Mouse (Mus musculus) layer of hippocampus, adult 8-10 months (tissue): ENCODE results near the gene Grk2. TPM values are rescaled to one million over a fixed set of nuclear protein-coding genes. Genes with fewer than 3 reads are reported as not detected.

Source experiments
- DNase-seq, 2 experiments: peaks; one replicate each; pipeline ENCODE4 v3.0.0; 2022; ENCODE audit warnings: low spot score in 2 of 2
- total RNA-seq, 4 experiments: library from RNA; stranded (reverse); gene quantifications; 2 replicates each; pipeline ENCODE4 v1.2.4; 2022

The Grk2 gene
- total RNA-seq, 4 experiments from 2014 or later: 174 to 191 (median 186) TPM

DNA sequence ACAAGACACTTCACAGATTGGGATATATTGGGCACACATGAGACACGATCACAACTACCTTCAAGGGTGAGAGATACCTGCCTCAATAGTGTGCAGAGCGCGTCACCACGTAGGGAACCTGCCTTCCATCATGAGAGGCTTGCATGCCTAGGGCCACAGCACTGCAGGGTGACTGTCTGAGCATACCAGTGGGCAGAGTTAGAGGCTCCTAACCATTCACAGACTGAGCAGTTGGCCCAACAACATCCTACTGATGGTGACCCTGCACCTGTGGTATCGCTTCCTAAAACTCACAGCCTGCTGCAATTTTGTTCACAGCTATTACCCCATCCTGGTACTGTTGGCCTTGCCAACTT, 2.4 kb downstream of the Grk2 start:
- DNase-seq: no peak

- no peak for DNase-seq
These were observed 2.9 kb downstream of the Grk2 start for GRCm38 (mm10) chr19:4302936-4303639.

DNA sequence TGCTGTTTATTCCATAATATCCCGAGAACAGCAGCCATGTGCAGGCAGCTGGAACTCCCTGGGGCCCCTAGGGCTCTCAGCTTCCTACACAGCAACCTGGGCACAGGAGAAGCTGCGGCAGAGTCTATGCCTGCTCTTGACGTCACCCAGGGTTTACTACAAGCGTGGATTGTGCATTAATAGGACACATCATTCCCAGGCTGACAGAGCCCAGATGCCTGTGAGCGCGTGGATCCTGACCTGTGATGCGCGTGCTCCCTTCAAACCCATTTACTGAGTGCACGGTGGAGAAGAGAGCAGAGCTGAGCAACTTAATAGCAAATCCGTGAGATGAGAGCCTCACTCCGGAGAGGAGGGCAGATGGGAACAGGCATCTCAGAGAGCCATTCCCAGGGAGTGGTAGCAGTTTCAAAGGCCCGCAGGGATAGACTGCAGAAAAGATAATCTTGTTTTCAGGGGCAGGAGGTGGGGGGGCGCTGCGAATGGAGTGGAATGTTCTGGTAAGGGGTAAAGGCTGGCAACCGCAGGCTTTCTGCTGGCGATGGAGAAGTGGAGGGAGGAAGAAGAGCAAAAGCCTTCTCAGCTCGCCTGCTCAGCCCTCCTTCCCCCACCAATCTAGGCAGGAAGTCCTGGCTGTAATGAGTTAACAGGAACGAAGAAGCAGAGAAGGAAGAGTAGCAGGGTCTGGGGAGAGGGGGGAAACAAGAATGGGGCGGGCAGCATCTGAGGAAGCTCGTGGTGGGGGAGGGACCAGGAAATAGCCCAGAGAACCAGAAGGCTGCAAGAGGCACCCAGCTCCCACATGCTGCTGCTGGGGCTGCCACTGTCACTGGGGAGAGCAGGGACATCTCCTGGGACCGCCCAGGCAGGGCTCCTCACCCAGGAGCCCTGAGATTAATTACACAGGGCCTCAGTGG, 4.0 kb downstream of the Grk2 start:
- no peak for DNase-seq

DNA sequence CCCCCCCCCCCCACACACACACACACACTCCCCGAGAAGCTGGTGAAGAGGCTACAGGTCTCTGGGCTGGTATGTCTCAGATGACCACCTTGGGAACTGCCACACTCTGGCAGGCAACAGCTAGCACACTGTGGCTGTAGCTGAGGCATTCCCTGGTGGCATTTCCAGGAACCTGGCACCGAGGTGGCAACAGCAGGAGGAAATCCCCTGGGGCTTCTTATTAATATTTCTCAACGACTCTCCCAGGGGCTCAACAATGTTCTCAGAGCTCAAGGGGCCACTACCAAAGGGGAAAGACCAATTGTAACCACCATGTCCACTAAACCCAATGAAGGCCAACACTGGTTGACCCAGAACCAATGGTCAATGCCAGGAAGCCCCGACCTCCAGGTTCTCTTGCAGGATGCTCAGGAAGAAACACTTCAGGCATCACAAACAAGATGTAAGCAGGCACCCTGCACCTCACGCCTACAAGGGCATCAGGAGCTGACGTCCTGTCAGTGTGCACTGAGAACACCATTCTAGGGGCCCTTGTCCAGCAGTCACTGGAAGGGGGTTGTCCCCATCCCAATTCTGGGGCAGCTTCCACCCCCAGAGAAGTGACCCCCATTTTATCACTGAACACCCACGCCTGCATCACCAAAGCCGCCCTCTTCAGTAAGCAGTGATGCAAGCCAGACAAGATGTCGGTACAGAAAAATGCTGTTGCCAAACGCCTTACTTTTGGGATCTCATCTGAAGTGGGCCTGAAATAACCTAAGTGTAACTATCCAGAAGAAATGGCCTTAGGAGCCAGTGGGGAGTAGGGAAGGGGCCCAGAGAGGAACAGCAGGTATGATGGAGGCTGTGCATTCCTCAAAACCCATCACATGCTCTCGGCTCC, 4.9 kb downstream of the Grk2 start:
- DNase-seq: no peak

GRCm38 (mm10) chr19:4300271-4300704, 5.7 kb downstream of the Grk2 start:
- no peak for DNase-seq

- DNase-seq: no peak
These were observed 6.3 kb downstream of the Grk2 start for GRCm38 (mm10) chr19:4299574-4300270.

DNA sequence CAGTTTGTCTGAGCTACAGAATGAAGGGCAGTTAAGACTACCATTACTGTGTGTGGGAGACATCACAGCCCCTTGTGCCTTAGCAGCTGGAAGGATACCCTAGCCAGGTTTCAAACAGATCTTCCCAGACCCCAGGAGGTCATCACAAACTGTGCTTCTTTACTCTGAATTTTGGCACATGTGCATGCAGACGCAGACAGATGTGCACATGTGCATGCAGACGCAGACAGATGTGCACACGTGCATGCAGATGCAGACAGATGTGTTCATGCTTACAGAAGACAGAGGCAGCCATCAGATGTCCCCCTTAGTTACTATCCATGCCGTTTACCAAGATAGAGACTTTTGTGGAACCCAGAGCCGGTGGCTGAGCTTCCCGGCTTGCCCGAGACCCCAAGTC, 6.9 kb downstream of the Grk2 start:
- DNase-seq: no peak

- DNase-seq: no peak
These were observed 7.5 kb downstream of the Grk2 start for GRCm38 (mm10) chr19:4298322-4299121.

GRCm38 (mm10) chr19:4297851-4298250, 8.2 kb downstream of the Grk2 start:
- DNase-seq: no peak

- DNase-seq: no peak
These were observed 9.4 kb downstream of the Grk2 start for GRCm38 (mm10) chr19:4296611-4297010.

GRCm38 (mm10) chr19:4295391-4295790, 10.6 kb downstream of the Grk2 start:
- DNase-seq: no peak

GRCm38 (mm10) chr19:4294381-4295097, 11.5 kb downstream of the Grk2 start:
- DNase-seq: no peak

DNA sequence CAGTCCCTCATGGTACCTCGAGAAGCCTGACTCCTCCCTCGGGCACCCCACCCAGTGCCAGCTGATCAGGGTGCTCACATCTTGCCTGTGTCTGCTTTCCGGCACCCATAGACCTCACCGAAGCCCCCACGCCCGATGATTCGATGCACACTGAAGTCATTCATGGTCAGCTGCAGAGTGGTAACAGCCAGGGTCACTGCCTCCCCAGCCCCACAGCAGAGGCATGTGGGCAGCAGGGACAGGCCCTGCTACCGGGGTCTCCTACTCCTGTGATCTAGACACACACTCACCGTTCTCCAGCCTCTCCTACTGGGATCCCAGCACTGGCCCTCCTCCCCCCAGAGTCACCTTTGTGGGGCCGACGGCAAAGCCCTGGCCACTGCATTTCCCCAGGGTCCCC, 14.9 kb downstream of the Grk2 start:
- DNase-seq: no peak

DNA sequence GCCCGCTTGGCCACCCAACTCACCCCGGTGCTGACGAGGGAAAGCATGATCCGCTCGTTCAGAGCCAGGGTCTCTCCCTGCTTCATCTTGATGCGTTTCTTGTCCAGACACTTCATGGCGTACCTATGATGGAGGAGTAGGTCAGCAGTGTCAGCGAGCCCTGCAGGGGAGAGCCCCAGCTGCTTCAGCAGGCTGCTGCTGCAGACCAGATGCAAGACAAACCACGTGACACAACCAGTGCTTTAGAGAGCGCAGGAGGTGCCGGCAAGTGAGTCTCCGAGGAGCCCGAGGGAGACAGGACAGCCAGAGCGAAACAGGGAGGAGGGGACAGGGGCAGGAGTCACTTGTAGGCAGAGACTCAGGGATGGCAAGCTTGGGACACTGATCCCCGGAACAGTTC, 15.3 kb downstream of the Grk2 start:
- DNase-seq: no peak

- no peak for DNase-seq
These were observed 22.4 kb downstream of the Grk2 start for GRCm38 (mm10) chr19:4283653-4284052.

GRCm38 (mm10) chr19:4282898-4283553, 23.0 kb downstream of the Grk2 start, which contains the start of gene Ankrd13d:
Gene Ankrd13d, minus strand, starts transcription at chr19:4283137.
- DNase-seq: peak; percentile 93 to 94

- DNase-seq: no peak
These were observed 25.6 kb downstream of the Grk2 start for GRCm38 (mm10) chr19:4280425-4280824.

- DNase-seq: no peak
These were observed 26.5 kb downstream of the Grk2 start for GRCm38 (mm10) chr19:4279487-4279886.

DNA sequence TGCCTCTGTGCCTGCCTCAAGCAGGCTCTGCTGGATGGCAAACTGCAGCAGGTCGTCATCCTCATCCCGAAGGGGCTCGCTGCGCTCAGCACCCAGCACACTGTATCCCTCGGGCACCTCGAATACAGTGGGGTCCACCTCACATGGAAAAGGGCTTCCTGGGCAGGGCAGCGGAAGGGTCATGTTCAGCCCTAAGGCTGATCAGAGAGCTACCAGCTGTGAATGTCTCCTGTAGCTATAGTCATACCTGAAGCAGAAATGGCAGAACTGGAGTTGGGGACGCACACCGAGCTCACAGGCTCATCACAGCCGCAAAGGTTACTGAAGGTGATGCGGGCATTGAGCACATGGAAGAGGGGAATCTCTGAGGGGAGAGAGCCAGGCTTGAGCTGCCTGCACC, 35.0 kb downstream of the Grk2 start:
- DNase-seq: no peak
